Mouse (Mus musculus) megakaryocyte, adult 5-6 weeks (primary cell): Measurements from ENCODE around the gene Gcnt1. TPM values are rescaled to one million over a fixed set of nuclear protein-coding genes. Genes with fewer than 3 reads are reported as not detected.

Experiments
- total RNA-seq, 2 experiments: library from RNA; stranded (forward) in 1 of 2; stranded (reverse) in 1 of 2; fragments of 153-499, 151-499 nt in 1 of 2; fragments of 221-1000, 200-1000 nt in 1 of 2; gene quantifications; 2 replicates each; pipeline versions ENCODE4 v1.2.3 to v1.2.4; 2015 to 2017

Gcnt1 gene
- total RNA-seq, 2 experiments from 2014 or later: 46.8 to 51.0 TPM

Other genes starting within 250 kb of the Gcnt1 start
- 70.7 and 70.8 TPM in 2 replicates for gene Rfk, start 21.2 kb upstream of the Gcnt1 start, total RNA-seq (2015)
- 24.0 and 26.4 TPM in 2 replicates for gene Rfk, start 21.2 kb upstream of the Gcnt1 start, total RNA-seq (2017)